Mouse (Mus musculus) c-Kit-positive CD71-negative TER-119-negative erythroid progenitor cells, embryonic 14.5 days (primary cell): ENCODE data around the gene Hpn.

Experiments used
- DNase-seq: peaks from one replicate; pipeline ENCODE4 v3.0.0-alpha.2; 2013; ENCODE audit warnings: low read depth

The Hpn gene

GRCm38 (mm10) chr7:31054661-31055320, 60.3 kb downstream of the Hpn start:
- no peak for DNase-seq

- DNase-seq = no peak
Observed at GRCm38 (mm10) chr7:31053882-31054447, 61.1 kb downstream of the Hpn start.

- no peak for DNase-seq
Observed at GRCm38 (mm10) chr7:31052636-31053434, 62.3 kb downstream of the Hpn start.

- no peak for DNase-seq
Observed at GRCm38 (mm10) chr7:31052251-31052635, 62.8 kb downstream of the Hpn start.

- DNase-seq = no peak
Observed at GRCm38 (mm10) chr7:31051321-31052021, 63.6 kb downstream of the Hpn start, which contains the start of gene Fxyd7. Gene Fxyd7, minus strand, starts transcription at chr7:31051467.

GRCm38 (mm10) chr7:31050921-31051320, 64.2 kb downstream of the Hpn start:
- no peak for DNase-seq

- DNase-seq = no peak
Observed at GRCm38 (mm10) chr7:31050487-31050886, 64.6 kb downstream of the Hpn start.

GRCm38 (mm10) chr7:31049846-31050281, 65.2 kb downstream of the Hpn start:
- DNase-seq = no peak

GRCm38 (mm10) chr7:31049135-31049845, 65.8 kb downstream of the Hpn start:
- DNase-seq = no peak
